Mouse (Mus musculus) c-Kit-positive CD71-negative TER-119-negative erythroid progenitor cells, embryonic 14.5 days (primary cell): ENCODE data around the gene Rd3l.
"Not testable (repeated sequence)": the region's sequence is repeated elsewhere in the genome, so short reads cannot be mapped to it uniquely, and the experiment has no call there.

Experiments used
- DNase-seq: peaks from one replicate; pipeline ENCODE4 v3.0.0-alpha.2; 2013; ENCODE audit warnings: low read depth

Gene Rd3l

DNA sequence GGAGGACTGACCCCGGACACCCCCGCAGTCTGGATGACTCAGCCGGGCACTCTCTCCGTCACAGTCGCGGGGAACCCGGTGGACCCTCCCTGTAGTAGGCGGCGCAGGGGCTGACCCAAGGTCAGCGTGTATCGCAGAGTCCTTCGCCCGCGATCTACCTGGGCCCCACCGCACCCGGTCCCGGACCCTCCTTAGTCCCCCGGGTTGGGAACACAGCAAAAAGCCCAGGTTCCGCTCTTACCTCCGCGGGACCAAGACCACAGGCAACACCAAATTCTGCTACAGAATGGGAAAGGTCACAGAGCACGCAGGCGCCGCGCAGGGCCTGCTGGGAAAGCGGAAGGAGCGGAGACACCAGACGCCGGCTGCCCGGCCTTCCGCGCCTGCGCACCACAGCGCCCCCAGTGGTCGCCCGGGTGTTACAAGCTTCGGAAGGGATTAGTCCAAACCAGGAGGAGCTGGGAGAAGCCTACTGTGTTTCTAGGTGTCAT, 14.4 kb downstream of the Rd3l start, which contains the start of gene Atp5mpl:
TSS of gene Atp5mpl (minus strand) at position 295 of the 491 bp plus-strand sequence.
- DNase-seq, result peak; percentile 82

GRCm38 (mm10) chr12:111963339-111963738, 17.8 kb downstream of the Rd3l start:
- DNase-seq, result no peak

DNA sequence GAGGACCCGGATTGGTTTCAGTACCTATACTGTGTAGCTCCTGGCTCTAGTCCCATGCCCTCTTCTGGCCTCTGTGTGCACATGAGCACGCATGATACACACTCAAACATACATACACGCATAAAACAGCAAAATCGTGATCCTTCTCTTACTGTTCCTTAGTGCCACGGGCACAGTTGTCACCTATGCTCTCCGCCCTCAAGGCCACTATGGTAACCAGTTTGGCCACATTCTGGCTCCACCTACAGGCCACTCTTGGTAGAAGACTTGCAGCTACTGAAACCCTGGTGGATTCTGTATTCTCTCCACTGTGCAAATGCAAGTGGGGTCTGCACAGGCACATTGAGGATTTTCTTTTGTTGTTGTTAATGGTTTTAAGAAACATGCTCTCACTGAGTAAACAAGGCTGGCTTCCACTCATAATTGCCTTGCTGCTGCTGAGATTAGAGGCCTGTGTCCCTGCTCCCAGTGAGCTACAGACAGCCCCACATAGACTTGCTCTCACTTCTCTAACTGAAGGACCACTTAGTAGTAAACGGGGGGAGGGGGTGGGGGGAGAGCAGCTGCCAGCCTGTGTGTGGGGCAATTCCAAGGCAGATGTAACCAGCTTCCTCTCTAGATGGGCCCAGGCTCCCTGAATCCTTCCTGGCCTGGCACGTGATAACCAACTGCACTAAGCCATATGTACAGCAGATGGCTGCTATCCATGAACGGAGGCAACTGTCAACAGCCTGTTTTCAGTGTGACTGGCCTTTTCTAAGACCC, 22.8 kb downstream of the Rd3l start:
- peak; percentile 72 for DNase-seq

DNA sequence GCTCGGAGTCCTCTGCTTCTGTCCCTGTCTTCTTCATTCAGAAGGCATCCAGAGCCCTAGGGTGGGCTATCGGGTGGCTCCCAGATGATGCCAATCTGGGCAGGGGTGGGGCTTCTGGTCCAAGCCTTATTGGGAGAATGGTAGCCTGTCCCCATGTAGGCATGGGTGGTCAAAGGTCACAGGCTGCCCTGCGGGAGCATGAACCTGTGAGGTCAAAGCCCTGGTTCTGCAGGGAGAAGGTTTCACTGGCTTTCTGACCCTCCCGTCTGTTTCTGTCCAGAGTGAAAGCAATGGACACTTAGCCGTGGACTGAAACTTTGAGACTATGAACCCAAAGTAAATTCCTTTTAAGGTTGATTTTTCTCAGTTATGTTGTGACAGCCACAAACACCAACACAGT, 24.9 kb downstream of the Rd3l start:
- DNase-seq, result no peak

DNA sequence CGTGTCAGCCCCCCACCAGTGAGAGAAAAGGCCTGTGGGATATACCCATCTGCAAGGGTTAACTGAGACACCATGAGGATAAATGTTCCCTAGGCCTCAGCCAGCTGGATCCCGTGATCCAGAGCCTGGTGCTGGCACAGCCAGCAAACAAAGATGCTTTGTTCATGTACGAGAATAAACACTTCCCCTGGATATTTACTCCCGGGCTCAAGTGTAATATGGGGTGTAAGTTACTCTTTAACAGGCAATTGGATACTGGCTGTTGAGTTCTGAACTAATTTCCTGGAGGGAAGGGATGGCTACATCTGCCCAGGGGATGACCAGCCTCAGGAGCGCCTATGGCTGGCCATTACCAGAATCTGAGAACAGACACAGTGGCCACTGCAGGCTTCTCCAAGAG, 29.4 kb downstream of the Rd3l start:
- DNase-seq, result no peak

GRCm38 (mm10) chr12:111950486-111950885, 30.6 kb downstream of the Rd3l start:
- DNase-seq, result no peak

- DNase-seq, result peak; percentile 70
Measured at GRCm38 (mm10) chr12:111946716-111947115, 34.4 kb downstream of the Rd3l start.

GRCm38 (mm10) chr12:111945765-111946655, 35.1 kb downstream of the Rd3l start:
- DNase-seq, result not testable (repeated sequence)

DNA sequence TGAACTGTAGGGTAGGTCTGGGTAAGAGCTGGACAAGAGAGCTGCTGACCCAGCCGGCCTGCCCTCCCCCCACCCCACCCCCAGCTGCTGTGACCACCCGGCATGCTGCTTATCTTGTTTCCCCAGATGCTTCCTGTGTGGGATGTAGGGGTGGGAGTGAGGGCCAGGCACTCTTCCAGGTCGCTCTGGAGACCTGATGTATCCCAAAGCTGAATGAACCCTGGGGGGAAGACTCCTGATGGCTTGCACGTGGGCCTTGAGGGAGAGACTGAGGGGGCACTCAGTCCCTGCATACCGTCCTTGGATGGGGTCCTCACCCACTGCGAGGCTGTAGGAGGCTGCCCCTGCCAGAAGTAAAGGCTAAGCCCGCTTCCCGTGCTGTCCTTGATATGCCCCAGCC, 36.0 kb downstream of the Rd3l start:
- DNase-seq, result no peak

GRCm38 (mm10) chr12:111944065-111944987, 36.8 kb downstream of the Rd3l start:
- not testable (repeated sequence) for DNase-seq

GRCm38 (mm10) chr12:111943421-111944064, 37.6 kb downstream of the Rd3l start:
- DNase-seq, result no peak

DNA sequence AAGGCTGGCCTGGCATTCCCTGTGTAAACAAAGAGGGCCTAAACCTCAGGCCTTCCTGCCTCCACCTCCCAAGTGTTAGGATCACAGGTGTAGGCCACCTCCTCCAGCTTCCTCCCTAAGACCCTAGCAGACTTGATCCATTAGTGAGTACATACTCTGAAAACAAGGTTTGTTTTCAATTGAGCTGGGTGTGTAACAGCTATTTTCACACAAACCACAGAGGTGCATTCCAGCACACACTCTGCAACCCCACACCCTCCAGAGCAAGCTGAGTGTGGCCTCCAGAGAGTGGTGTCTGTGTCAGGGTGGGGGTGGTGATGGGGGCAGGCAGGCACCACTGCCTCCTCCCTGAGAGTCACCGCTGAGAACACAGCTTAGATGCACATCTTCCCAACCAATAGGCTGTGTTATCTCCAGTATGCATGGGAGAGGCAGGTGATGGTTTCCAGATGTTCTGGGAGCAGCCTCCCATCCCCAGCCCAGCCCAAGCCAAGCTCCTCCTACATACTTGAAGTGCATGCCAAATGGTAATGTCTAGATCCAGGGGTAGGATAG, 42.4 kb downstream of the Rd3l start:
- DNase-seq, result no peak

- no peak for DNase-seq
Measured at GRCm38 (mm10) chr12:111936706-111937550, 44.2 kb downstream of the Rd3l start.

- DNase-seq, result no peak
Measured at GRCm38 (mm10) chr12:111933971-111934370, 47.1 kb downstream of the Rd3l start.

GRCm38 (mm10) chr12:111933032-111933704, 47.9 kb downstream of the Rd3l start:
- no peak for DNase-seq

DNA sequence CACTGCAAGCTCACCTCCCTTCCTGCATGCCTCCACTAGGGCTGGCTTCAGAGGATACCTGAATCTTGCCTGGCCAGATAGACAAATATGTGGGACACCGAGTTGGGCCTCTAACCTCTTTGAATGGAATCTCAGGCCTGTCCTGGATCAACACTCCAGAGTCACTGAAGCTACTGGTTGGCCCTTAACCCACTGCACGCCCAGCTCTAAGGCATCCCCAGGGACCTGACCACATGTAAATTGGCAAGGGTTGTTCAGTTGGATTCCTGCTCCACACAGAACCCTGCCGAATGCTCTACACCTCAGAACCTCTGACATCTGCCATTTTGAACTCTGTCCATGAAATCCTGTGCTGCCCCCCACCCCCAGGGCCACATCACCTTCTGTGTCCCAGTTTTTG, 48.6 kb downstream of the Rd3l start:
- no peak for DNase-seq

- DNase-seq, result no peak
Measured at GRCm38 (mm10) chr12:111931411-111932025, 49.6 kb downstream of the Rd3l start.
